Comparison of ENCODE assay signal across 8 mouse cellular contexts in the genomic region with DNA sequence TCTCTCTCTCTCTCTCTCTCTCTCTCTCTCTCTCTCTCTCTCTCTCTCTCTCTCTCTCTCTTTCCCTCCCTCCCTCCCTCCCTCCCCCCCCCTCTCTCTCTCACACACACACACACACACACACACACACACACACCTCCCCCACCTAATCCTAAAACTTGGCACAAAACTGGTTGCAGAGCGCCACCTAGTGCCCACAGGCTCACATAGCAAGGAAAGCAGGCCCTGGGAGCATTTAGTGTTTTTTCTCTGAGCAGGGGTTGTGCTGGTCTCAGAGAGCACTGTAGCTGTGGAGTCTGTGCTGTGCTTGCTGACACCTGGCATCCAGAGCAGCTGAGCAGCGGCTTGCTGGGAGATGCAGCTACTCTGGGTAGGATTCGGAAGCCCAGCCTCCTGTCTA. TPM values are rescaled to one million over a fixed set of nuclear protein-coding genes. Genes with fewer than 3 reads are reported as not detected.
DNase-seq lines count a peak whose midpoint lies in the region; TF ChIP-seq lines count a peak whose summit lies in the region.
"Not testable (repeated sequence)": the region's sequence is repeated elsewhere in the genome, so short reads cannot be mapped to it uniquely, and the experiment has no call there.

No protein-coding gene starts in this region.

- not testable (repeated sequence) for H3K27ac ChIP-seq in kidney, adult 2 months (ENCODE audit: insufficient read depth, low read depth, low read length); midbrain, embryonic 10.5 days (replicated peaks)

- DNase-seq in 416B (ENCODE audit: low read depth), result peak; percentile 49
- DNase-seq in adrenal gland, adult 18-20 months (ENCODE audit: low spot score in 2 of 2), result peak; percentile 50
- DNase-seq in cerebellum, postnatal 10 days, result peak; percentile 71 to 75
- peak; percentile 24 to 39 for DNase-seq in frontal cortex, postnatal 36 days (ENCODE audit: low spot score in 2 of 2)
- peak; percentile 39 for DNase-seq in kidney, adult 2 months
- DNase-seq in left cerebral cortex, postnatal 36 days (ENCODE audit: low spot score in 2 of 2), result peak; percentile 35 to 38
- DNase-seq in midbrain, embryonic 10.5 days (ENCODE audit: low spot score), result peak; percentile 27
- DNase-seq in right cerebral cortex, postnatal 4 days, result peak; percentile 63

- not testable (repeated sequence) for H3K4me3 ChIP-seq in kidney, adult 2 months (ENCODE audit: insufficient read depth, low read depth, low read length); midbrain, embryonic 10.5 days

- intact Hi-C loops in left cerebral cortex, postnatal 36 days (cut with DNase I), result loop anchor here (5.0 to 10.0 kb wide), 2 partner anchors 75 to 1653 kb away; no protein-coding TSS in a partner anchor

- not testable (repeated sequence) for H3K27me3 ChIP-seq in kidney, adult 2 months (replicated peaks; ENCODE audit: control insufficient read depth, insufficient read depth, low read length); midbrain, embryonic 10.5 days (ENCODE audit: low read depth, poor library complexity, severe bottlenecking)

- not testable (repeated sequence) for H3K4me1 ChIP-seq in kidney, adult 2 months (ENCODE audit: control insufficient read depth, insufficient read depth, low read length); midbrain, embryonic 10.5 days

- WGBS in kidney, adult 2 months, result 39% methylated on average over 3 of the region's 3 CpGs
- 24% methylated on average over 3 of the region's 3 CpGs for WGBS in midbrain, embryonic 10.5 days

- peak; percentile 75 for TF ChIP-seq CTCF in kidney, adult 2 months (conservative IDR thresholded peaks at IDR 0.05; ENCODE audit: insufficient read depth, insufficient read length, low read depth, low read length)

- not testable (repeated sequence) for H3K36me3 ChIP-seq in kidney, adult 2 months (ENCODE audit: control insufficient read depth, insufficient read depth, low read length); midbrain, embryonic 10.5 days

- H3K9me3 ChIP-seq in midbrain, embryonic 10.5 days (replicated peaks), result peaks cover 17% of the 10 kb centered on the region

- not testable (repeated sequence) for TF ChIP-seq POLR2A in kidney, adult 2 months (IDR thresholded peaks at IDR 0.05; ENCODE audit: low read depth, low read length)

RNA-seq across cellular contexts. Expression of a gene that starts 46.5 kb away (rescaled TPM):
- total RNA-seq in adrenal gland, adult 18-20 months (2021), result 100 to 1,000 TPM; 189 to 201 TPM
- 161 and 203 TPM in 2 replicates for polyA plus RNA-seq in kidney, adult 2 months (2012; rRNA removed)
- 100 to 1,000 TPM; 345 to 377 TPM for total RNA-seq in left cerebral cortex, postnatal 36 days (2021)
- 267 and 315 TPM in 2 replicates for polyA plus RNA-seq in midbrain, embryonic 10.5 days (2016; fragmentation: Nextera tagmentation; extraction: Ambion mirVana)
